Mouse (Mus musculus) CD4-positive, CD25-positive, alpha-beta regulatory T cell, adult 9 weeks (primary cell): ENCODE measurements around the gene Tnn. TPM values are rescaled to one million over a fixed set of nuclear protein-coding genes. Genes with fewer than 3 reads are reported as not detected.

Source experiments
- polyA plus RNA-seq: library from polyadenylated mRNA; unstranded; fragments of 100-300 nt; shearing (Covaris generic); gene quantifications from one replicate; pipeline ENCODE4 v1.2.1, GENCODE M21; 2017

Tnn gene
- not detected for polyA plus RNA-seq

GRCm38 (mm10) chr1:160153480-160153879 is at the start of gene Tnn:
Gene Tnn (minus strand): TSS chr1:160153580.

GRCm38 (mm10) chr1:160194529-160195336 is 41.4 kb upstream of the Tnn start, which contains the start of gene Mrps14:
Gene Mrps14 (plus strand): TSS chr1:160195215.

DNA sequence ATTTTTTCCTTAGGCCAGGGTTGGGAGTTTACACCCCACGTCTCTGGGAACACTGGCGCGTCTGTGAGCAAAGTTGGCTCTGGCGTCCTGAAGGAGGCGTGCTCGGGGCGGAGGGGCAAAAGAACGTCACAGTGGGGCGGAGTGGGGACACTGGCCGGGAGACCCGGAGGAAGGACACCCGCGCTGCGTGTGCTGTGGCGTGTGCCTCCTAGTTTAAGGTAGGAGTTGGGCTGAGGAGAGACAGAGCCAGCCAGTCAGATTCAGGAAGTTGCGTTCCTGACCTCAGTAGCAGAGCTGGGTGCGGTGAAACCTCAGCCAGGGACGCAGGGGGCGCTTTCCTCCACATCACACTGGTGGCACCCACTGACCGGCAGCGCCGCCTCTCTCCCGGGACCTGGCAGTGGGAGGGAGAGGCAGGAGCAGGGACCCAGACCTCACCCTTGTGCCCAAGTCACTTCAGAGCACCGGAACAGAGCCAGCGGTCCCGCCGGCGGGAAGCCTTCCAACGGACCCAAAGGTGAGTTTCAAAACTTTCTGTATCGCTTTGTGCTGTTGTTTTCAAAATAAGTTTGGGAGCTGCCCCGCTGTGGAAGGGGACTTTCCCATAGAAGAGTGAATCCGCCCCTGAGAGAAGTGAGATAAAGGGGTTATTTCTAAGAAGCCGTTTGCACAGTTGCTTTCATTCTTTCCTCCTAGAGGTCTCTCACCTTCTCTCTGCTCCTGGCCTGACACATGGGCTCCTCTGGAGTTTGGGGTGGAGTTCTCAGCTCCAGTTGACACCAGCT is 109.0 kb downstream of the Tnn start, which contains the start of gene 4930523C07Rik:
Gene 4930523C07Rik (plus strand): TSS at position 146 of the 785 bp plus-strand sequence.

Other genes with a start within 250 kb of the Tnn start
- 410 TPM for gene 4930523C07Rik, start 109.2 kb downstream of the Tnn start, polyA plus RNA-seq
- 207 TPM for gene Mrps14, start 41.6 kb upstream of the Tnn start, polyA plus RNA-seq
- 86.3 TPM for gene Cacybp, start 59.3 kb upstream of the Tnn start, polyA plus RNA-seq